Mouse (Mus musculus) megakaryocyte, embryonic 14.5 days (primary cell): Measurements from ENCODE around the gene Ablim1.

Experiments
- FLI1 ChIP-seq: IDR thresholded peaks from 2 replicates; pipeline ENCODE4 v1.6.1; 2012; ENCODE audit warnings: low read length, inconsistent platforms, mixed read lengths
- GATA1 ChIP-seq: IDR thresholded peaks from 3 replicates; pipeline ENCODE4 v1.6.1; 2012; ENCODE audit warnings: mixed read lengths, low read length, inconsistent platforms, borderline replicate concordance

GRCm38 (mm10) chr19:57199361-57199760 is 115.4 kb downstream of the Ablim1 start:
- TF ChIP-seq FLI1 (no peak), GATA1 (no peak)
